Mouse (Mus musculus) right cerebral cortex, postnatal 4 days (tissue): ENCODE data around the gene Gmpr.
"Not testable (repeated sequence)": the region's sequence is repeated elsewhere in the genome, so short reads cannot be mapped to it uniquely, and the experiment has no call there.

Source experiments
- DNase-seq: peaks from one replicate; pipeline ENCODE4 v3.0.0-alpha.2; 2022

The Gmpr gene

GRCm38 (mm10) chr13:45507274-45508229 lies at the start of gene Gmpr:
Gene Gmpr, plus strand, starts transcription at chr13:45507444.
- DNase-seq = peak; percentile 76

- no peak for DNase-seq
Observed at GRCm38 (mm10) chr13:45457459-45457858, 49.8 kb upstream of the Gmpr start.

- DNase-seq = no peak
Observed at GRCm38 (mm10) chr13:45460177-45460576, 47.1 kb upstream of the Gmpr start.

- no peak for DNase-seq
Observed at GRCm38 (mm10) chr13:45461370-45461958, 45.8 kb upstream of the Gmpr start.

GRCm38 (mm10) chr13:45465616-45466015 lies 41.6 kb upstream of the Gmpr start:
- no peak for DNase-seq

- DNase-seq = no peak
Observed at GRCm38 (mm10) chr13:45466031-45466519, 41.2 kb upstream of the Gmpr start.

GRCm38 (mm10) chr13:45468751-45469150 lies 38.5 kb upstream of the Gmpr start:
- DNase-seq = no peak

GRCm38 (mm10) chr13:45469481-45470301 lies 37.6 kb upstream of the Gmpr start:
- no peak for DNase-seq

GRCm38 (mm10) chr13:45473311-45473710 lies 33.9 kb upstream of the Gmpr start:
- DNase-seq = no peak

- no peak for DNase-seq
Observed at GRCm38 (mm10) chr13:45475297-45475696, 31.9 kb upstream of the Gmpr start.

- peak; percentile 63 for DNase-seq
Observed at GRCm38 (mm10) chr13:45477183-45477582, 30.1 kb upstream of the Gmpr start.

GRCm38 (mm10) chr13:45479951-45480350 lies 27.3 kb upstream of the Gmpr start:
- DNase-seq = no peak

- no peak for DNase-seq
Observed at GRCm38 (mm10) chr13:45483215-45483614, 24.0 kb upstream of the Gmpr start.

- DNase-seq = not testable (repeated sequence)
Observed at GRCm38 (mm10) chr13:45483949-45484348, 23.3 kb upstream of the Gmpr start.

GRCm38 (mm10) chr13:45485602-45486001 lies 21.6 kb upstream of the Gmpr start:
- no peak for DNase-seq

- DNase-seq = peak; percentile 22
Observed at GRCm38 (mm10) chr13:45486598-45486997, 20.6 kb upstream of the Gmpr start.

GRCm38 (mm10) chr13:45491991-45492732 lies 15.1 kb upstream of the Gmpr start:
- DNase-seq = no peak

- DNase-seq = no peak
Observed at GRCm38 (mm10) chr13:45493846-45494245, 13.4 kb upstream of the Gmpr start.

- DNase-seq = no peak
Observed at GRCm38 (mm10) chr13:45498623-45499022, 8.6 kb upstream of the Gmpr start.

- DNase-seq = no peak
Observed at GRCm38 (mm10) chr13:45499391-45499790, 7.9 kb upstream of the Gmpr start.

- DNase-seq = no peak
Observed at GRCm38 (mm10) chr13:45499906-45500305, 7.3 kb upstream of the Gmpr start.

- DNase-seq = no peak
Observed at GRCm38 (mm10) chr13:45502791-45503190, 4.5 kb upstream of the Gmpr start.
